Mouse (Mus musculus): Measurements from ENCODE around the gene Slc50a1. TPM values are rescaled to one million over a fixed set of nuclear protein-coding genes. Genes with fewer than 3 reads are reported as not detected.

Gene Slc50a1
- polyA plus RNA-seq, 1 experiment from 2014 or later, result 38.6 TPM

- no peak for ATAC-seq
- WGBS, result 45% methylated on average over 2 of the region's 2 CpGs
These were observed 15.2 kb upstream of the Slc50a1 start for GRCm38 (mm10) chr3:89285526-89285925.

GRCm38 (mm10) chr3:89284261-89284660 is 13.9 kb upstream of the Slc50a1 start:
- no peak overlapping the region for H3K9ac ChIP-seq (replicated peaks; ENCODE audit: low read depth, low read length)
- H3K9me3 ChIP-seq (ENCODE audit: control insufficient read depth, low read length), result no peaks in the 10 kb centered on the region
- no peak overlapping the region for H3K27ac ChIP-seq (ENCODE audit: low read length)
- no peak overlapping the region for H3K4me2 ChIP-seq (ENCODE audit: low read length)
- H3K4me3 ChIP-seq (replicated peaks; ENCODE audit: low read length), result no peak overlapping the region
- no peaks in the 10 kb centered on the region for H3K36me3 ChIP-seq (ENCODE audit: control insufficient read depth, insufficient read depth)
- no peak for ATAC-seq
- peaks cover 29% of the 10 kb centered on the region for H3K4me1 ChIP-seq (replicated peaks; ENCODE audit: control insufficient read depth, insufficient read depth, low read length)
- WGBS, result 86% methylated on average over 3 of the region's 3 CpGs
- 0 out of 2 replicates have a peak, but pooled peaks cover 2% of the 10 kb centered on the region for H3K27me3 ChIP-seq (replicated peaks; ENCODE audit: control insufficient read depth, insufficient read depth, low read length)

More at GRCm38 (mm10) chr3:89285526-89285925, 15.2 kb upstream of the Slc50a1 start:
- Histone ChIP-seq H3K9me3 (ENCODE audit: control insufficient read depth, low read length) (no peaks in the 10 kb centered on the region), H3K9ac (replicated peaks; ENCODE audit: low read depth, low read length) (no peak overlapping the region), H3K36me3 (ENCODE audit: control insufficient read depth, insufficient read depth) (no peaks in the 10 kb centered on the region), H3K27me3 (replicated peaks; ENCODE audit: control insufficient read depth, insufficient read depth, low read length) (0 out of 2 replicates have a peak, but pooled peaks cover 2% of the 10 kb centered on the region), H3K4me2 (ENCODE audit: low read length) (no peak overlapping the region), H3K4me3 (replicated peaks; ENCODE audit: low read length) (no peak overlapping the region), H3K27ac (ENCODE audit: low read length) (no peak overlapping the region), H3K4me1 (replicated peaks; ENCODE audit: control insufficient read depth, insufficient read depth, low read length) (peaks cover 16% of the 10 kb centered on the region)

GRCm38 (mm10) chr3:89282291-89282643 is 11.9 kb upstream of the Slc50a1 start:
- Histone ChIP-seq H3K9ac (replicated peaks; ENCODE audit: low read depth, low read length) (peak overlapping the region; percentile 10; the same call in 1 of the 2 replicates), H3K4me2 (ENCODE audit: low read length) (no peak overlapping the region)
- no peak for ATAC-seq

DNA sequence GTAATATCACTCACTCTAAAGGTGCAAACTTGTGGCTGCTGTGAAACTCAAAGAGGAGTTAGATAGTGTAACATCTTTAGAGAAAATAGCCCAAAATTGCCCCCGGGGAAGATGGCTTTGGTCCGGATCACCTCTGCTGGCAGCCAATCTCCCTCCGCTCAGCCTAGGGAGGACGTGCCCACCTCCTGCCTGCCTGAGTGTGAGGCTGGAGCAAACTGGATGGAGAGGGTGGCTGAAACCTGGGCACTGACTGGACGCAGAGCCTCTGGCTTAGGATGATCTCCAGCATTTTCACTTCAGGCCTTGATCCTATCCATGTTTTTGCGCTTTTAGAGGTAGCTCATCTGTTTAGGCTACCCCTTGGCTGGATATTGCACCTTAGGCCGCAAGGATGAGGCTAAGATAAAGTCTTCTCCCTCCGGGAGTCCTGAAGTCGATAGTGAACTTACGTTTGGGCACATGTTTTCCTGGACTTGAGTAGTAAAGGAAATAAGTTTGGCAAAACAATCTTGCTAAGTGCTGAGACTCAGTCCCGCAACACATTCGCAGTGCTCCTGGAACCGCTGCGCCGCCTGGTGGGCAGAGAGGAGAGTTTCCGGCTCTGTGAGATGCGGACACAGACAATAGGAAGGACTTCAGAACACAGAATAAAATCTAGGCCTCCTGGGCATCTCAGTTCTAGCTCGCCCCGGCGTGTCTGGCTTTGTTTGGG is 11.4 kb upstream of the Slc50a1 start:
- Histone ChIP-seq H3K27me3 (replicated peaks; ENCODE audit: control insufficient read depth, insufficient read depth, low read length) (peaks cover 2% of the 10 kb centered on the region; the same call in 1 of the 2 replicates), H3K27ac (ENCODE audit: low read length) (no peak overlapping the region), H3K4me1 (replicated peaks; ENCODE audit: control insufficient read depth, insufficient read depth, low read length) (peaks cover 36% of the 10 kb centered on the region), H3K36me3 (ENCODE audit: control insufficient read depth, insufficient read depth) (no peaks in the 10 kb centered on the region), H3K4me3 (replicated peaks; ENCODE audit: low read length) (peak overlapping the region; percentile 56), H3K4me2 (ENCODE audit: low read length) (peak overlapping the region; percentile 98), H3K9me3 (ENCODE audit: control insufficient read depth, low read length) (no peaks in the 10 kb centered on the region), H3K9ac (replicated peaks; ENCODE audit: low read depth, low read length) (peak overlapping the region; percentile 10; the same call in 1 of the 2 replicates)
- WGBS, result 13% methylated on average over 20 of the region's 20 CpGs
- no peak; the same call in 1 of the 2 replicates for ATAC-seq

More at GRCm38 (mm10) chr3:89282291-89282643, 11.9 kb upstream of the Slc50a1 start:
- Histone ChIP-seq H3K36me3 (ENCODE audit: control insufficient read depth, insufficient read depth) (no peaks in the 10 kb centered on the region), H3K4me3 (replicated peaks; ENCODE audit: low read length) (no peak overlapping the region), H3K27ac (ENCODE audit: low read length) (no peak overlapping the region), H3K4me1 (replicated peaks; ENCODE audit: control insufficient read depth, insufficient read depth, low read length) (peaks cover 34% of the 10 kb centered on the region), H3K9me3 (ENCODE audit: control insufficient read depth, low read length) (no peaks in the 10 kb centered on the region), H3K27me3 (replicated peaks; ENCODE audit: control insufficient read depth, insufficient read depth, low read length) (peaks cover 2% of the 10 kb centered on the region; the same call in 1 of the 2 replicates)
- WGBS, result 20% methylated on average over 4 of the region's 4 CpGs

GRCm38 (mm10) chr3:89280606-89281511 is 10.5 kb upstream of the Slc50a1 start, which contains the start of gene Efna1:
TSS of gene Efna1 (minus strand) at chr3:89281142.
- Histone ChIP-seq H3K9me3 (ENCODE audit: control insufficient read depth, low read length) (no peaks in the 10 kb centered on the region), H3K27ac (ENCODE audit: low read length) (peak within 1 kb of the TSS; percentile 41; the same call in 1 of the 2 replicates), H3K36me3 (ENCODE audit: control insufficient read depth, insufficient read depth) (no peaks in the 10 kb centered on the region), H3K27me3 (replicated peaks; ENCODE audit: control insufficient read depth, insufficient read depth, low read length) (peaks cover 2% of the 10 kb centered on the region; the same call in 1 of the 2 replicates), H3K4me1 (replicated peaks; ENCODE audit: control insufficient read depth, insufficient read depth, low read length) (peaks cover 36% of the 10 kb centered on the region), H3K4me3 (replicated peaks; ENCODE audit: low read length) (peak within 1 kb of the TSS; percentile 56), H3K4me2 (ENCODE audit: low read length) (peak within 1 kb of the TSS; percentile 98), H3K9ac (replicated peaks; ENCODE audit: low read depth, low read length) (peak within 1 kb of the TSS; percentile 63)
- WGBS, result under 1% methylated on average over 52 of the region's 52 CpGs
- ATAC-seq, result peak; percentile 36

GRCm38 (mm10) chr3:89280050-89280605 is 9.8 kb upstream of the Slc50a1 start:
- ATAC-seq, result peak; percentile 22
- Histone ChIP-seq H3K4me3 (replicated peaks; ENCODE audit: low read length) (peak overlapping the region; percentile 56), H3K4me2 (ENCODE audit: low read length) (peak overlapping the region; percentile 98), H3K4me1 (replicated peaks; ENCODE audit: control insufficient read depth, insufficient read depth, low read length) (peaks cover 36% of the 10 kb centered on the region), H3K36me3 (ENCODE audit: control insufficient read depth, insufficient read depth) (no peaks in the 10 kb centered on the region), H3K9ac (replicated peaks; ENCODE audit: low read depth, low read length) (peak overlapping the region; percentile 63), H3K9me3 (ENCODE audit: control insufficient read depth, low read length) (no peaks in the 10 kb centered on the region), H3K27me3 (replicated peaks; ENCODE audit: control insufficient read depth, insufficient read depth, low read length) (peaks cover 2% of the 10 kb centered on the region; the same call in 1 of the 2 replicates), H3K27ac (ENCODE audit: low read length) (peak overlapping the region; percentile 28; the same call in 1 of the 2 replicates)
- WGBS, result under 1% methylated on average over 28 of the region's 29 CpGs

DNA sequence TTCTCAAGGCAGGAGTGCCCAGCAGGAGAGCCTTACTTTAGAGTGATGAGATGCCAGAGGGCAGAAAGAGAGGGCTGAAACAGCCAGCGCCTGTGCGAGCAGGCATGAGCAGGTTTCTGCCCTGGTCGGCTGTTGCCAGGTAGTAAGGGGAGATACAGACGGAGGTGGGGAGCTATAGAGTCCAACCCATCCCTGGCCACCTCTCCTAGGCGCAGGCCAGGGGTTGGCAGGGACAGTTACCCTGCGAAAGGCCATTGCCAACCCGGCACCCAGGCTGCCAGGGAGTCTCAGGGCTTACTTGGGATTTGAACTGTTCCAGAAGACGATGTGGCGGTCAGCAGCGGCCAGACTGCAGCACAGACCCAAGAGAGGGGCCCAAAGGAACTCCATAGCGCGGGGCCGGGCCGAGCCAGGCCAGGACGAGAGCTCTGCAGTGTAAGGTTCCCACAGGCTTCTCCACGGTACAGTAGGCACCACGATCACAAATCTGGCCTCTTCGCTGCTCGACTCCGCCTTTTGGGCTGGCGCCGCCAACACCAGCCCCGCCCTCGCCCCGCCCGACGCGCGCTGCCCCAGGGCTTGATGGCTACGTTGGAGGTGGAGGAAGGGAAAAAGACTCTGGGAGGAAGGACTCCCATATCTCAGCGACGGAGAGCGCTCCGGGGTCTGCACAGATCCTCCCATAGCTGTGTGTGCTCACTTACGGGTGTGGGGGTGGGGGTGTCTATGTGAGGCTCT is 9.0 kb upstream of the Slc50a1 start:
- peak overlapping the region; percentile 46 for H3K27ac ChIP-seq (ENCODE audit: low read length)
- H3K4me1 ChIP-seq (replicated peaks; ENCODE audit: control insufficient read depth, insufficient read depth, low read length), result peaks cover 36% of the 10 kb centered on the region
- peak overlapping the region; percentile 98 for H3K4me2 ChIP-seq (ENCODE audit: low read length)
- H3K27me3 ChIP-seq (replicated peaks; ENCODE audit: control insufficient read depth, insufficient read depth, low read length), result peaks cover 2% of the 10 kb centered on the region; the same call in 1 of the 2 replicates
- H3K9me3 ChIP-seq (ENCODE audit: control insufficient read depth, low read length), result no peaks in the 10 kb centered on the region
- 3% methylated on average over 35 of the region's 35 CpGs for WGBS
- peak overlapping the region; percentile 62 for H3K9ac ChIP-seq (replicated peaks; ENCODE audit: low read depth, low read length)
- peak overlapping the region; percentile 56 for H3K4me3 ChIP-seq (replicated peaks; ENCODE audit: low read length)
- H3K36me3 ChIP-seq (ENCODE audit: control insufficient read depth, insufficient read depth), result no peaks in the 10 kb centered on the region
- ATAC-seq, result peak; percentile 71

GRCm38 (mm10) chr3:89278643-89279042 is 8.3 kb upstream of the Slc50a1 start:
- Histone ChIP-seq H3K9ac (replicated peaks; ENCODE audit: low read depth, low read length) (no peak overlapping the region), H3K4me1 (replicated peaks; ENCODE audit: control insufficient read depth, insufficient read depth, low read length) (peaks cover 36% of the 10 kb centered on the region), H3K9me3 (ENCODE audit: control insufficient read depth, low read length) (no peaks in the 10 kb centered on the region), H3K4me3 (replicated peaks; ENCODE audit: low read length) (peak overlapping the region; percentile 56; the same call in 1 of the 2 replicates), H3K36me3 (ENCODE audit: control insufficient read depth, insufficient read depth) (no peaks in the 10 kb centered on the region), H3K4me2 (ENCODE audit: low read length) (peak overlapping the region; percentile 24), H3K27ac (ENCODE audit: low read length) (0 out of 2 replicates have a peak overlapping the region, but pooled peaks have one; percentile 17), H3K27me3 (replicated peaks; ENCODE audit: control insufficient read depth, insufficient read depth, low read length) (peaks cover 2% of the 10 kb centered on the region; the same call in 1 of the 2 replicates)
- ATAC-seq, result no peak
- 29% methylated on average over 8 of the region's 8 CpGs for WGBS
